Mouse (Mus musculus) bone marrow, adult 2 months (tissue): ENCODE measurements around the gene Gm32742. TPM values are rescaled to one million over a fixed set of nuclear protein-coding genes. Genes with fewer than 3 reads are reported as not detected.
A peak's percentile ranks its signal among the peaks of the same experiment; 100 is the strongest.
"Not testable (repeated sequence)": the region's sequence is repeated elsewhere in the genome, so short reads cannot be mapped to it uniquely, and the experiment has no call there.

Experiments
- H3K27ac ChIP-seq: fragments of 200-500 bp; 2 replicates; pipeline ENCODE4 v1.5.1; 2012; ENCODE audit warnings: low read depth, mild to moderate bottlenecking, control low read depth, inconsistent platforms, low read length; ENCODE audit not compliant: control insufficient read depth, poor library complexity, insufficient read depth
- H3K4me1 ChIP-seq: fragments of 200-500 bp; 2 replicates; pipeline ENCODE4 v1.6.1; 2011; ENCODE audit warnings: low read length; ENCODE audit not compliant: control insufficient read depth, insufficient read depth
- H3K4me3 ChIP-seq: fragments of 200-500 bp; replicated peaks from 2 replicates; pipeline ENCODE3; 2011; ENCODE audit warnings: mild to moderate bottlenecking, low read depth, low read length, control low read depth; ENCODE audit not compliant: control insufficient read depth
- CTCF ChIP-seq: fragments of 200-500 bp; IDR thresholded peaks from 2 replicates; pipeline ENCODE4 v1.5.1; 2011; ENCODE audit warnings: low read length, control low read depth; ENCODE audit not compliant: control insufficient read depth, insufficient read depth
- POLR2A ChIP-seq: fragments of 200-500 bp; IDR thresholded peaks from 2 replicates; pipeline ENCODE4 v1.6.1; 2011; ENCODE audit warnings: low read depth, mild to moderate bottlenecking, control low read depth, low read length, borderline replicate concordance; ENCODE audit not compliant: control insufficient read depth
- WGBS: fragments of 180-500 bp; shearing (Covaris S2); methylation state at CpG from one replicate; pipeline ENCODE4 v1.1.7; 2018; 5-methylcytosine and 5-hydroxymethylcytosine counted together
- polyA plus RNA-seq: library from polyadenylated mRNA; stranded (reverse); fragments of >200 nt; gene quantifications from 2 replicates; pipeline ENCODE4 v1.2.4, GENCODE M21; 2011; ENCODE audit warnings: low replicate concordance; ENCODE audit not compliant: missing spikeins, insufficient read depth, insufficient read length

The Gm32742 gene
- polyA plus RNA-seq, 1 experiment, result not detected

GRCm38 (mm10) chr9:51143437-51143836 is 21.9 kb downstream of the Gm32742 start:
- 84% methylated on average over 1 of the region's 1 CpGs for WGBS
- H3K4me1 ChIP-seq, result no peaks in the 10 kb centered on the region
- H3K4me3 ChIP-seq, result no peak overlapping the region
- TF ChIP-seq CTCF, result no peak
- TF ChIP-seq POLR2A, result no peak
- H3K27ac ChIP-seq, result no peak overlapping the region

GRCm38 (mm10) chr9:51140711-51141110 is 24.6 kb downstream of the Gm32742 start:
- Histone ChIP-seq H3K27ac (no peak overlapping the region), H3K4me1 (no peaks in the 10 kb centered on the region), H3K4me3 (no peak overlapping the region)
- WGBS, result 79% methylated on average over 3 of the region's 3 CpGs
- TF ChIP-seq CTCF (no peak), POLR2A (no peak)

GRCm38 (mm10) chr9:51139401-51139800 is 25.9 kb downstream of the Gm32742 start:
- not testable (repeated sequence) for H3K4me1 ChIP-seq
- 19% methylated on average over 1 of the region's 1 CpGs for WGBS

GRCm38 (mm10) chr9:51138301-51138700 is 27.0 kb downstream of the Gm32742 start:
- 71% methylated on average over 1 of the region's 1 CpGs for WGBS
- no peak overlapping the region for H3K4me3 ChIP-seq
- H3K27ac ChIP-seq, result no peak overlapping the region
- TF ChIP-seq CTCF (no peak), POLR2A (no peak)
- H3K4me1 ChIP-seq, result no peaks in the 10 kb centered on the region

More at GRCm38 (mm10) chr9:51139401-51139800, 25.9 kb downstream of the Gm32742 start:
- H3K27ac ChIP-seq, H3K4me3 ChIP-seq: not testable (repeated sequence)

GRCm38 (mm10) chr9:51137836-51138235 is 27.5 kb downstream of the Gm32742 start:
- no peak overlapping the region for H3K27ac ChIP-seq
- 79% methylated on average over 1 of the region's 1 CpGs for WGBS
- TF ChIP-seq POLR2A (no peak), CTCF (no peak)

GRCm38 (mm10) chr9:51137432-51137831 is 27.9 kb downstream of the Gm32742 start:
- Histone ChIP-seq H3K4me1 (no peaks in the 10 kb centered on the region), H3K4me3 (no peak overlapping the region), H3K27ac (no peak overlapping the region)
- 64% methylated on average over 4 of the region's 4 CpGs for WGBS
- no peak for TF ChIP-seq CTCF
- no peak for TF ChIP-seq POLR2A

More at GRCm38 (mm10) chr9:51137836-51138235, 27.5 kb downstream of the Gm32742 start:
- Histone ChIP-seq H3K4me1 (no peaks in the 10 kb centered on the region), H3K4me3 (no peak overlapping the region)

- H3K4me3 ChIP-seq, result no peak overlapping the region
- WGBS, result 62% methylated on average over 3 of the region's 3 CpGs
- TF ChIP-seq POLR2A (no peak), CTCF (peak; percentile 74)
- H3K27ac ChIP-seq, result no peak overlapping the region
- H3K4me1 ChIP-seq, result no peaks in the 10 kb centered on the region
Measured at GRCm38 (mm10) chr9:51136985-51137384, 28.3 kb downstream of the Gm32742 start.

- 53% methylated on average over 4 of the region's 4 CpGs for WGBS
- no peak overlapping the region for H3K4me3 ChIP-seq
- H3K4me1 ChIP-seq, result no peaks in the 10 kb centered on the region; the same call in none of the 2 replicates
- H3K27ac ChIP-seq, result no peak overlapping the region
- no peak for TF ChIP-seq CTCF
- TF ChIP-seq POLR2A, result no peak
Measured at GRCm38 (mm10) chr9:51114767-51115166, 50.5 kb downstream of the Gm32742 start.

- WGBS, result 37% methylated on average over 2 of the region's 2 CpGs
- TF ChIP-seq POLR2A (no peak), CTCF (no peak)
- no peak overlapping the region for H3K27ac ChIP-seq
- no peaks in the 10 kb centered on the region for H3K4me1 ChIP-seq
- no peak overlapping the region for H3K4me3 ChIP-seq
Measured at GRCm38 (mm10) chr9:51105751-51106150, 59.6 kb downstream of the Gm32742 start.
